Mouse (Mus musculus): ENCODE measurements at regions not wholly inside any gene's neighbourhood (a gene's known extent, or its start where the extent isn't known, plus 50 kb on each side); places are given as distances from the start of the nearest gene placed in this dataset.

DNA sequence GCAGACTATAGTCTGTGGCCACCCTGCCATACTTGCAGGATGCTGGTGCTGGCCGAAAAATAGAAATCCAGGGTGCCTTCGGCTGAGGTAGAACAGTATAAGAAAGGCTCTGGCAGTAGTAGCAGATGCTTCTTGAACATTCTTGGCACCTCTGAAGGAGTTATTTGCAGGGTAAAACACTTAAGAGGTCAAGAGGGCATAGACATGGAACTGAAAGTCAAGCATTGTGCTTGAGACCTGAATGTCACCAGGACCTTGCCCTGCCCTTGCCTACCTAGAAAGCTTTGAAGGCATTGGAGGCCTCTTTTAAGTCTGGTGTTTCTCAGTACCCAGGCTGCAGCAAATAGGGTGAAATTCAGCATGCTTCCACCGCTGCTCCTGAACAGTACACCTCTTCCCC, 230.9 kb upstream of the Thrb start:
- Histone ChIP-seq H3K4me3 (ENCODE audit: low read depth, low read length) (no peak overlapping the region), H3K4me2 (ENCODE audit: low read depth, low read length) (no peak overlapping the region), H3K36me3 (replicated peaks; ENCODE audit: insufficient read depth, low read length) (no peaks in the 10 kb centered on the region), H3K4me1 (ENCODE audit: insufficient read depth) (no peaks in the 10 kb centered on the region), H3K27ac (ENCODE audit: low read depth) (no peak overlapping the region), H3K9me3 (ENCODE audit: low read length) (no peaks in the 10 kb centered on the region), H3K9ac (replicated peaks) (no peak overlapping the region), H3K27me3 (ENCODE audit: insufficient read depth, low read length) (no peaks in the 10 kb centered on the region)
- 74% methylated on average over 3 of the region's 3 CpGs for WGBS (ENCODE audit: insufficient replicate concordance)
- ATAC-seq: no peak
- TF ChIP-seq EP300 (IDR thresholded peaks at IDR 0.05; ENCODE audit: low read depth): no peak
- TF ChIP-seq CTCF (IDR thresholded peaks at IDR 0.05; ENCODE audit: low read depth): no peak
- no peak for DNase-seq

- Histone ChIP-seq H3K4me3 (ENCODE audit: low read depth, low read length) (no peak overlapping the region), H3K36me3 (replicated peaks; ENCODE audit: insufficient read depth, low read length) (no peaks in the 10 kb centered on the region), H3K9me3 (ENCODE audit: low read length) (no peaks in the 10 kb centered on the region), H3K27ac (ENCODE audit: low read depth) (no peak overlapping the region), H3K9ac (replicated peaks) (no peak overlapping the region), H3K27me3 (ENCODE audit: insufficient read depth, low read length) (no peaks in the 10 kb centered on the region), H3K4me1 (ENCODE audit: insufficient read depth) (no peaks in the 10 kb centered on the region), H3K4me2 (ENCODE audit: low read depth, low read length) (no peak overlapping the region)
- DNase-seq (no peak), ATAC-seq (no peak)
- 78% methylated on average over 1 of the region's 1 CpGs for WGBS (ENCODE audit: insufficient replicate concordance)
- TF ChIP-seq EP300 (IDR thresholded peaks at IDR 0.05; ENCODE audit: low read depth): no peak
- no peak for TF ChIP-seq CTCF (IDR thresholded peaks at IDR 0.05; ENCODE audit: low read depth)
These were observed 226.7 kb upstream of the Thrb start for GRCm38 (mm10) chr14:17433346-17433745.

GRCm38 (mm10) chr14:17457946-17458345, 202.1 kb upstream of the Thrb start:
- no peak for ATAC-seq
- no peak for TF ChIP-seq CTCF (IDR thresholded peaks at IDR 0.05; ENCODE audit: low read depth)
- no peak for TF ChIP-seq EP300 (IDR thresholded peaks at IDR 0.05; ENCODE audit: low read depth)
- Histone ChIP-seq H3K9me3 (ENCODE audit: low read length) (no peaks in the 10 kb centered on the region), H3K27ac (ENCODE audit: low read depth) (no peak overlapping the region), H3K36me3 (replicated peaks; ENCODE audit: insufficient read depth, low read length) (no peaks in the 10 kb centered on the region), H3K27me3 (ENCODE audit: insufficient read depth, low read length) (no peaks in the 10 kb centered on the region), H3K4me1 (ENCODE audit: insufficient read depth) (no peaks in the 10 kb centered on the region), H3K4me2 (ENCODE audit: low read depth, low read length) (no peak overlapping the region), H3K4me3 (ENCODE audit: low read depth, low read length) (no peak overlapping the region), H3K9ac (replicated peaks) (no peak overlapping the region)
- 64% methylated on average over 2 of the region's 2 CpGs for WGBS (ENCODE audit: insufficient replicate concordance)
- no peak for DNase-seq

GRCm38 (mm10) chr14:17478963-17479362, 181.1 kb upstream of the Thrb start:
- Histone ChIP-seq H3K4me3 (ENCODE audit: low read depth, low read length) (no peak overlapping the region), H3K27ac (ENCODE audit: low read depth) (no peak overlapping the region), H3K4me2 (ENCODE audit: low read depth, low read length) (no peak overlapping the region), H3K9me3 (ENCODE audit: low read length) (no peaks in the 10 kb centered on the region), H3K27me3 (ENCODE audit: insufficient read depth, low read length) (no peaks in the 10 kb centered on the region), H3K36me3 (replicated peaks; ENCODE audit: insufficient read depth, low read length) (no peaks in the 10 kb centered on the region), H3K9ac (replicated peaks) (no peak overlapping the region), H3K4me1 (ENCODE audit: insufficient read depth) (no peaks in the 10 kb centered on the region)
- ATAC-seq (no peak), DNase-seq (no peak)
- no peak for TF ChIP-seq EP300 (IDR thresholded peaks at IDR 0.05; ENCODE audit: low read depth)
- no peak for TF ChIP-seq CTCF (IDR thresholded peaks at IDR 0.05; ENCODE audit: low read depth)
- WGBS (ENCODE audit: insufficient replicate concordance): 75% methylated on average over 1 of the region's 1 CpGs

DNA sequence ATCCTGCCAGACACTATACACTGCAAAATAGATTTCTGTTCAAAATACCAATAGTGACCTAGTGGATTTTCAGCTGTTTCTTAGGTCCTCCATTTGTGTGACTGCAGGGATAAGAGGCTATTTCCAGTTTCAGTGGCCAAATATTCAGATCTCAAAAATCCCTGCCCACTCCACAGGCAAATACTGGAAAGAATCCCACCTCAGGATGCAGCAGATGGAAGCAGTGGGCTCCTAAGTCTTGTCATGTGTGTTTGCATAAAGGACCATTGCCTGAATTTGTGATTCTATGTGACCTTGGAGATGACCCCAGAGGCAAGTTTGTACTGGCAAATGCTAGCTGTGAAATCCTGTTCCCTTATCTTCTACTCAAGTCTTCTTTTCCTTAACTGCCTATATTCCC, 175.2 kb upstream of the Thrb start:
- no peaks in the 10 kb centered on the region for H3K9me3 ChIP-seq (ENCODE audit: low read length)
- no peak overlapping the region for H3K9ac ChIP-seq (replicated peaks)
- H3K4me1 ChIP-seq (ENCODE audit: insufficient read depth): no peaks in the 10 kb centered on the region
- no peak for TF ChIP-seq CTCF (IDR thresholded peaks at IDR 0.05; ENCODE audit: low read depth)
- TF ChIP-seq EP300 (IDR thresholded peaks at IDR 0.05; ENCODE audit: low read depth): no peak
- no peak overlapping the region for H3K4me2 ChIP-seq (ENCODE audit: low read depth, low read length)
- no peaks in the 10 kb centered on the region for H3K27me3 ChIP-seq (ENCODE audit: insufficient read depth, low read length)
- ATAC-seq (no peak), DNase-seq (no peak)
- no peak overlapping the region for H3K27ac ChIP-seq (ENCODE audit: low read depth)
- H3K4me3 ChIP-seq (ENCODE audit: low read depth, low read length): no peak overlapping the region
- no peaks in the 10 kb centered on the region for H3K36me3 ChIP-seq (replicated peaks; ENCODE audit: insufficient read depth, low read length)

- no peaks in the 10 kb centered on the region for H3K36me3 ChIP-seq (replicated peaks; ENCODE audit: insufficient read depth, low read length)
- H3K27me3 ChIP-seq (ENCODE audit: insufficient read depth, low read length): no peaks in the 10 kb centered on the region
- no peak overlapping the region for H3K4me3 ChIP-seq (ENCODE audit: low read depth, low read length)
- no peak overlapping the region for H3K27ac ChIP-seq (ENCODE audit: low read depth)
- ATAC-seq: no peak
- H3K9me3 ChIP-seq (ENCODE audit: low read length): no peaks in the 10 kb centered on the region
- no peak for DNase-seq
- H3K4me1 ChIP-seq (ENCODE audit: insufficient read depth): no peaks in the 10 kb centered on the region
- no peak overlapping the region for H3K4me2 ChIP-seq (ENCODE audit: low read depth, low read length)
- 33% methylated on average over 1 of the region's 1 CpGs for WGBS (ENCODE audit: insufficient replicate concordance)
- no peak overlapping the region for H3K9ac ChIP-seq (replicated peaks)
- TF ChIP-seq EP300 (IDR thresholded peaks at IDR 0.05; ENCODE audit: low read depth) (no peak), CTCF (IDR thresholded peaks at IDR 0.05; ENCODE audit: low read depth) (no peak)
These were observed 146.3 kb upstream of the Thrb start for GRCm38 (mm10) chr14:17513756-17514155.

GRCm38 (mm10) chr14:17522696-17523095, 137.4 kb upstream of the Thrb start:
- 71% methylated on average over 3 of the region's 3 CpGs for WGBS (ENCODE audit: insufficient replicate concordance)
- H3K9me3 ChIP-seq (ENCODE audit: low read length): no peaks in the 10 kb centered on the region
- DNase-seq (no peak), ATAC-seq (no peak)
- H3K36me3 ChIP-seq (replicated peaks; ENCODE audit: insufficient read depth, low read length): no peaks in the 10 kb centered on the region
- no peaks in the 10 kb centered on the region for H3K4me1 ChIP-seq (ENCODE audit: insufficient read depth)
- H3K4me2 ChIP-seq (ENCODE audit: low read depth, low read length): no peak overlapping the region
- TF ChIP-seq EP300 (IDR thresholded peaks at IDR 0.05; ENCODE audit: low read depth) (no peak), CTCF (IDR thresholded peaks at IDR 0.05; ENCODE audit: low read depth) (no peak)
- H3K27ac ChIP-seq (ENCODE audit: low read depth): no peak overlapping the region
- H3K9ac ChIP-seq (replicated peaks): no peak overlapping the region
- no peaks in the 10 kb centered on the region for H3K27me3 ChIP-seq (ENCODE audit: insufficient read depth, low read length)
- H3K4me3 ChIP-seq (ENCODE audit: low read depth, low read length): no peak overlapping the region

All from liver, postnatal 0 days (tissue).